Comparison of ENCODE assay signal across 21 mouse cellular contexts in genomic region chr12:70617979-70618378, GRCm38 (mm10).
DNase-seq lines count a peak whose midpoint lies in the region; ATAC-seq and TF ChIP-seq lines count a peak whose summit lies in the region.
"Had no signal": no experiment of that assay in that cellular context is flagged by ENCODE, and none has a peak within 500 bp of the region (broad histone marks: within the 10 kb centered on the region; RNA-seq: fewer than 3 reads in every experiment).

No protein-coding gene starts in this region.

- TF ChIP-seq POLR2A in liver, adult 2 months (IDR thresholded peaks at IDR 0.05; ENCODE audit: extremely low read depth, insufficient read depth, low read length), result no peak

- no peak overlapping the region for H3K4me2 ChIP-seq in liver, embryonic 11.5 days
- H3K4me2 ChIP-seq in liver, embryonic 16.5 days (ENCODE audit: low read depth, low read length), result no peak overlapping the region
- no peak overlapping the region for H3K4me2 ChIP-seq in liver, postnatal 0 days (ENCODE audit: low read depth, low read length)
- no peak overlapping the region for H3K4me2 ChIP-seq in stomach, postnatal 0 days (replicated peaks; ENCODE audit: low read depth)
- H3K4me2 ChIP-seq: embryonic facial prominence, embryonic 13.5 days; embryonic facial prominence, embryonic 15.5 days; forebrain, embryonic 13.5 days; forebrain, embryonic 15.5 days had no signal

- no peak overlapping the region for H3K4me3 ChIP-seq in liver, adult 2 months (ENCODE audit: insufficient read depth, low read depth, low read length)
- no peak overlapping the region for H3K4me3 ChIP-seq in liver, embryonic 11.5 days (ENCODE audit: low read depth, low read length)
- H3K4me3 ChIP-seq in liver, embryonic 16.5 days (ENCODE audit: low read depth, low read length), result no peak overlapping the region
- H3K4me3 ChIP-seq in liver, postnatal 0 days (ENCODE audit: low read depth, low read length), result no peak overlapping the region
- H3K4me3 ChIP-seq in stomach, postnatal 0 days (ENCODE audit: low read depth, low read length), result no peak overlapping the region
- H3K4me3 ChIP-seq: embryonic facial prominence, embryonic 13.5 days; embryonic facial prominence, embryonic 15.5 days; forebrain, embryonic 13.5 days; forebrain, embryonic 15.5 days had no signal

- no peaks in the 10 kb centered on the region for H3K4me1 ChIP-seq in liver, adult 2 months (ENCODE audit: control insufficient read depth, insufficient read depth, low read length)
- no peaks in the 10 kb centered on the region for H3K4me1 ChIP-seq in liver, embryonic 11.5 days (replicated peaks; ENCODE audit: control insufficient read depth, insufficient read depth, low read length)
- H3K4me1 ChIP-seq in liver, embryonic 16.5 days (ENCODE audit: control insufficient read depth, low read depth, low read length), result no peaks in the 10 kb centered on the region
- H3K4me1 ChIP-seq in liver, postnatal 0 days (ENCODE audit: insufficient read depth), result no peaks in the 10 kb centered on the region
- H3K4me1 ChIP-seq in stomach, postnatal 0 days (replicated peaks; ENCODE audit: control insufficient read depth, insufficient read depth), result no peaks in the 10 kb centered on the region
- H3K4me1 ChIP-seq: forebrain, embryonic 13.5 days; forebrain, embryonic 15.5 days had no signal

- H3K9ac ChIP-seq in liver, adult 2 months (ENCODE audit: low read depth, low read length), result no peak overlapping the region
- H3K9ac ChIP-seq in liver, embryonic 11.5 days (ENCODE audit: low read depth, low read length), result no peak overlapping the region
- H3K9ac ChIP-seq in liver, embryonic 16.5 days (ENCODE audit: low read depth, low read length), result no peak overlapping the region
- H3K9ac ChIP-seq in liver, postnatal 0 days (replicated peaks), result no peak overlapping the region
- no peak overlapping the region for H3K9ac ChIP-seq in stomach, postnatal 0 days (ENCODE audit: low read length)
- H3K9ac ChIP-seq: embryonic facial prominence, embryonic 13.5 days; embryonic facial prominence, embryonic 15.5 days; forebrain, embryonic 13.5 days; forebrain, embryonic 15.5 days had no signal

- no peak for TF ChIP-seq CTCF in liver, adult 2 months (IDR thresholded peaks at IDR 0.05; ENCODE audit: low read depth, low read length)
- TF ChIP-seq CTCF in liver, postnatal 0 days (IDR thresholded peaks at IDR 0.05; ENCODE audit: low read depth), result no peak
- no peak for TF ChIP-seq CTCF in stomach, postnatal 0 days (IDR thresholded peaks at IDR 0.05; ENCODE audit: low read depth)

- no peaks in the 10 kb centered on the region for H3K27me3 ChIP-seq in liver, adult 2 months (ENCODE audit: control insufficient read depth, insufficient read depth, low read length)
- no peaks in the 10 kb centered on the region for H3K27me3 ChIP-seq in liver, embryonic 11.5 days (replicated peaks; ENCODE audit: control insufficient read depth, insufficient read depth, low read length)
- no peaks in the 10 kb centered on the region for H3K27me3 ChIP-seq in liver, embryonic 16.5 days (ENCODE audit: control insufficient read depth, insufficient read depth, low read depth, low read length)
- H3K27me3 ChIP-seq in liver, postnatal 0 days (ENCODE audit: insufficient read depth, low read length), result no peaks in the 10 kb centered on the region
- no peaks in the 10 kb centered on the region for H3K27me3 ChIP-seq in stomach, postnatal 0 days (ENCODE audit: control insufficient read depth, insufficient read depth, low read length)
- H3K27me3 ChIP-seq: embryonic facial prominence, embryonic 13.5 days; embryonic facial prominence, embryonic 15.5 days; forebrain, embryonic 13.5 days; forebrain, embryonic 15.5 days had no signal

- DNase-seq in liver, adult 2 months (ENCODE audit: extremely low read depth, low read depth, low spot score), result peak; percentile 78
- DNase-seq in liver, embryonic 11.5 days (ENCODE audit: low spot score), result no peak
- DNase-seq in liver, result no peak
- DNase-seq in liver, postnatal 0 days, result no peak
- DNase-seq in frontal cortex, adult 2 months (ENCODE audit: extremely low spot score in 1 of 2, low spot score in 1 of 2), result no peak
- no peak for DNase-seq in stomach, postnatal 0 days (ENCODE audit: low spot score)
- DNase-seq: adrenal gland, adult 2 months; adrenal gland, postnatal 10 days; adrenal gland, postnatal 25 days; cerebellum, adult 11 months; cerebellum, adult 18-20 months; cerebellum, adult 8-10 months; cerebellum, adult 9-11 months; cerebellum, postnatal 14 days; cerebellum, postnatal 36 days; embryo, embryonic 11 days had no signal

- H3K9me3 ChIP-seq in liver, embryonic 11.5 days (ENCODE audit: control insufficient read depth, low read length), result no peaks in the 10 kb centered on the region
- H3K9me3 ChIP-seq in liver, embryonic 16.5 days (replicated peaks; ENCODE audit: control insufficient read depth, low read length), result no peaks in the 10 kb centered on the region
- no peaks in the 10 kb centered on the region for H3K9me3 ChIP-seq in liver, postnatal 0 days (ENCODE audit: low read length)
- no peaks in the 10 kb centered on the region for H3K9me3 ChIP-seq in stomach, postnatal 0 days (ENCODE audit: control insufficient read depth, low read length)
- H3K9me3 ChIP-seq: embryonic facial prominence, embryonic 13.5 days; embryonic facial prominence, embryonic 15.5 days; forebrain, embryonic 13.5 days; forebrain, embryonic 15.5 days had no signal

- TF ChIP-seq EP300 in liver, postnatal 0 days (IDR thresholded peaks at IDR 0.05; ENCODE audit: low read depth), result no peak
- no peak for TF ChIP-seq EP300 in stomach, postnatal 0 days (optimal IDR thresholded peaks at IDR 0.05)

- H3K27ac ChIP-seq in liver, adult 2 months (replicated peaks; ENCODE audit: insufficient read depth, low read depth, low read length), result no peak overlapping the region
- H3K27ac ChIP-seq in liver, embryonic 11.5 days (ENCODE audit: low read depth, low read length), result no peak overlapping the region
- H3K27ac ChIP-seq in liver, embryonic 16.5 days (ENCODE audit: low read length), result no peak overlapping the region
- H3K27ac ChIP-seq in liver, postnatal 0 days (ENCODE audit: low read depth), result no peak overlapping the region
- H3K27ac ChIP-seq in stomach, postnatal 0 days (replicated peaks), result no peak overlapping the region
- H3K27ac ChIP-seq: embryonic facial prominence, embryonic 13.5 days; embryonic facial prominence, embryonic 15.5 days; forebrain, embryonic 13.5 days; forebrain, embryonic 15.5 days had no signal

- no peaks in the 10 kb centered on the region for H3K79me2 ChIP-seq in liver, adult 2 months (ENCODE audit: control insufficient read depth, insufficient read depth, low read length)

- no peak for ATAC-seq in liver, embryonic 11.5 days (replicated peaks; ENCODE audit: low FRiP score)
- ATAC-seq in liver, embryonic 16.5 days (ENCODE audit: low read depth), result peak; percentile 68
- peak; percentile 86 for ATAC-seq in liver, postnatal 0 days
- ATAC-seq in stomach, postnatal 0 days (ENCODE audit: low FRiP score, low TSS enrichment), result no peak
- ATAC-seq: forebrain, embryonic 13.5 days; forebrain, embryonic 15.5 days had no signal

- WGBS in liver, adult 2 months, result 28% methylated on average over 3 of the region's 3 CpGs
- WGBS in liver, embryonic 11.5 days, result 72% methylated on average over 3 of the region's 3 CpGs
- WGBS in liver, embryonic 16.5 days (ENCODE audit: insufficient replicate concordance), result 45% methylated on average over 3 of the region's 3 CpGs
- 58% methylated on average over 3 of the region's 3 CpGs for WGBS in liver, postnatal 0 days (ENCODE audit: insufficient replicate concordance)
- 78% methylated on average over 3 of the region's 3 CpGs for WGBS in stomach, postnatal 0 days

- H3K36me3 ChIP-seq in liver, adult 2 months (ENCODE audit: control insufficient read depth, insufficient read depth, low read length), result no peaks in the 10 kb centered on the region
- H3K36me3 ChIP-seq in liver, embryonic 11.5 days (ENCODE audit: control insufficient read depth, insufficient read depth, low read length), result no peaks in the 10 kb centered on the region
- no peaks in the 10 kb centered on the region for H3K36me3 ChIP-seq in liver, embryonic 16.5 days (ENCODE audit: control insufficient read depth, insufficient read depth)
- H3K36me3 ChIP-seq in liver, postnatal 0 days (replicated peaks; ENCODE audit: insufficient read depth, low read length), result no peaks in the 10 kb centered on the region
- no peaks in the 10 kb centered on the region for H3K36me3 ChIP-seq in stomach, postnatal 0 days (ENCODE audit: control insufficient read depth, insufficient read depth, low read length)
- H3K36me3 ChIP-seq: embryonic facial prominence, embryonic 13.5 days; embryonic facial prominence, embryonic 15.5 days; forebrain, embryonic 15.5 days had no signal

Comparison
In these comparisons a context has a peak if more than half of its experiments do, and no peak if none do; other contexts are left out.
1. ATAC-seq: peak in liver, embryonic 16.5 days (single experiment) and liver, postnatal 0 days (single experiment); none in liver, embryonic 11.5 days (single experiment) and stomach, postnatal 0 days (single experiment).